Mouse (Mus musculus) intestine, embryonic 16.5 days (tissue): ENCODE measurements around the gene Fhit. TPM values are rescaled to one million over a fixed set of nuclear protein-coding genes. Genes with fewer than 3 reads are reported as not detected.

Experiments
- ATAC-seq: fragments of 200-750 bp; cut with Nextera tagmentation; 2 replicates; pipeline ENCODE4 v1.8.0; 2017; ENCODE audit warnings: moderate TSS enrichment, moderate library complexity
- H3K27ac ChIP-seq: fragments of 300-500 bp; sonication (generic); 2 replicates; pipeline ENCODE4 v1.5.1; 2014; ENCODE audit warnings: mild to moderate bottlenecking, low read length
- H3K27me3 ChIP-seq: fragments of 300-500 bp; sonication (generic); replicated peaks from 2 replicates; pipeline ENCODE4 v1.6.1; 2014; ENCODE audit warnings: low read length, control low read depth, mixed read lengths; ENCODE audit not compliant: control insufficient read depth, insufficient read depth
- H3K36me3 ChIP-seq: fragments of 300-500 bp; sonication (generic); 2 replicates; pipeline ENCODE4 v1.6.1; 2014; ENCODE audit warnings: low read length, control low read depth; ENCODE audit not compliant: control insufficient read depth, insufficient read depth
- H3K4me1 ChIP-seq: fragments of 300-500 bp; sonication (generic); 2 replicates; pipeline ENCODE4 v1.6.1; 2014; ENCODE audit warnings: low read length, control low read depth, mixed read lengths; ENCODE audit not compliant: control insufficient read depth, insufficient read depth
- H3K4me2 ChIP-seq: fragments of 300-500 bp; sonication (generic); 2 replicates; pipeline ENCODE4 v1.6.1; 2014; ENCODE audit warnings: low read depth, low read length, control low read depth
- H3K4me3 ChIP-seq: fragments of 300-500 bp; sonication (generic); 2 replicates; pipeline ENCODE4 v1.5.1; 2014; ENCODE audit warnings: mild to moderate bottlenecking, low read length
- H3K9ac ChIP-seq: fragments of 300-500 bp; sonication (generic); 2 replicates; pipeline ENCODE4 v1.6.1; 2014; ENCODE audit warnings: low read depth, low read length
- H3K9me3 ChIP-seq: fragments of 300-500 bp; sonication (generic); 2 replicates; pipeline ENCODE4 v1.6.1; 2016; ENCODE audit warnings: low read length, control low read depth; ENCODE audit not compliant: control insufficient read depth
- WGBS: fragments of 180-500 bp; shearing (Covaris S2); extraction: QIAGEN DNeasy Blood & Tissue Kit; methylation state at CpG from one replicate; pipeline ENCODE4 v1.1.7; 2014; 5-methylcytosine and 5-hydroxymethylcytosine counted together
- polyA plus RNA-seq: library from polyadenylated mRNA; unstranded; fragments of >200 nt; fragmentation: Nextera tagmentation; extraction: Ambion mirVana; gene quantifications from 2 replicates; pipeline ENCODE4 v1.2.1, GENCODE M21; 2015

Gene Fhit
- polyA plus RNA-seq, 1 experiment from 2014 or later, result 14.7 TPM

DNA sequence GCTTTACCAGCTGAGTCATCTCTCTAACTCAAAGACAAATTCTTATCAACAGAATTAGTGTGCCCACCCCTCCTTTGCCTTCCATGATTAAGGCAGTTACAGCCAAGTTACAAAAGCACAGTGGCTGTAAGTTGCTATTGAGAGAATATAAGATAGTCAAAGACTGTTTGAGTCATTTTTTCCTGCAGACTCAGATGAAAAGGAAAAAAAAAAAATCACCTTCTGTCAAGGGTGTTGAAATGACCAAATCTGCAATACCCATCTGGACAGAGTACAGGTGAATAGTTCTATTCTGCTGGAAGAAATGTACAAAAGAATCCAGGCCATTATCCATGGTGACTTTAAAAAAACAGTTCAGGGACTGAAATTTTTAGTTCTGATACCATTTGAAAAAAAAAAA lies 716.5 kb downstream of the Fhit start:
- no peak overlapping the region for H3K27ac ChIP-seq
- H3K9ac ChIP-seq, result no peak overlapping the region
- no peaks in the 10 kb centered on the region for H3K27me3 ChIP-seq
- no peak overlapping the region for H3K4me2 ChIP-seq
- H3K4me1 ChIP-seq, result no peaks in the 10 kb centered on the region
- ATAC-seq, result no peak
- no peaks in the 10 kb centered on the region for H3K9me3 ChIP-seq
- no peak overlapping the region for H3K4me3 ChIP-seq
- H3K36me3 ChIP-seq, result no peaks in the 10 kb centered on the region

DNA sequence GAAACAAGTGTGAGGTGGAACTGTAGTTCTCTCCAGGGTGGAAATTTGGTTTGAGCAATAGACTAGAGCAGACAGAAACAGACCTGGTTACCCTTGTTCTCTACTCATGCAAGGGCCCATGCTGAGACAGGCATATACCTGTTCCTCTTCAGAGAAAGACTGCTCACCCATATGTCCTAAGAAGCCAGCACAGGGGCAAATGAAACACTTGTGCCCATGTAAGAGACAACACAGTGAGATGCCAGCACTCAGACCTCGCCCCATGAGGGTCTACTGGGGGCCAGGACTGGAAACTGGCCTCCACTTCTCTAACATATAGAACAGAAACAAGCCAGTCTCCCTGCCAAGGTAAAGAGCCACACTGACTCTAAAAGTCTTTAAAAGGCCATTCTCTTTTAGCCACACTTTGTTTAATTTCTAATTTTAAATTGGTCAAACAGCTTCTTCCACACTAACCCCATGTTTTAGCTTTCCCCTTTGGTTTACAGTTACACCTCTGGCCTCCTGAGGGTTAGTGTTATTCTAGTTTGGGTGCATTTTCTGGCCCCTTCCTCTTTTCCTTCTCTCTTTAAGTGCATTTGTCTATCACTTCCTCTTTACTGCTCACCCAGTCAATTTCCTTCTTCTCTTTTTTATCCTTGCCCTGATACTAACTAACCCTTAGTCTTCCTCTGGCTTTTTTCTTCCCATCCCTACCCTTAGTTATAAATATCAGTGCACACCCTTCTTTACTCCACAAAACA lies 722.7 kb downstream of the Fhit start:
- H3K27me3 ChIP-seq, result no peaks in the 10 kb centered on the region
- 71% methylated on average over 1 of the region's 1 CpGs for whole genome bisulfite sequencing
- H3K36me3 ChIP-seq, result no peaks in the 10 kb centered on the region
- no peak overlapping the region for H3K9ac ChIP-seq
- no peak for ATAC-seq
- no peak overlapping the region for H3K27ac ChIP-seq
- no peaks in the 10 kb centered on the region for H3K4me1 ChIP-seq
- no peak overlapping the region for H3K4me2 ChIP-seq
- no peak overlapping the region for H3K4me3 ChIP-seq
- H3K9me3 ChIP-seq, result no peaks in the 10 kb centered on the region

- no peak overlapping the region for H3K27ac ChIP-seq
- no peak overlapping the region for H3K4me2 ChIP-seq
- WGBS, result 65% methylated on average over 1 of the region's 1 CpGs
- no peaks in the 10 kb centered on the region for H3K27me3 ChIP-seq
- H3K36me3 ChIP-seq, result no peaks in the 10 kb centered on the region
- H3K4me3 ChIP-seq, result no peak overlapping the region
- H3K9me3 ChIP-seq, result no peaks in the 10 kb centered on the region
- no peak overlapping the region for H3K9ac ChIP-seq
- H3K4me1 ChIP-seq, result no peaks in the 10 kb centered on the region
- 0 out of 2 replicates have a peak, but pooled peaks have one; percentile 50 for ATAC-seq
Measured at GRCm38 (mm10) chr14:10436193-10436592, 725.6 kb downstream of the Fhit start.

GRCm38 (mm10) chr14:10432502-10432901 lies 729.3 kb downstream of the Fhit start:
- Histone ChIP-seq H3K27ac (no peak overlapping the region), H3K9ac (no peak overlapping the region), H3K4me1 (no peaks in the 10 kb centered on the region), H3K4me3 (no peak overlapping the region), H3K9me3 (no peaks in the 10 kb centered on the region), H3K27me3 (no peaks in the 10 kb centered on the region), H3K4me2 (no peak overlapping the region), H3K36me3 (no peaks in the 10 kb centered on the region)
- no peak for ATAC-seq
- 88% methylated on average over 2 of the region's 2 CpGs for WGBS

- WGBS, result 93% methylated on average over 3 of the region's 3 CpGs
Measured at GRCm38 (mm10) chr14:10430396-10431000, 731.3 kb downstream of the Fhit start.

GRCm38 (mm10) chr14:10423499-10423898 lies 738.3 kb downstream of the Fhit start:
- no peaks in the 10 kb centered on the region for H3K4me1 ChIP-seq
- no peak for ATAC-seq
- H3K27ac ChIP-seq, result no peak overlapping the region
- 66% methylated on average over 3 of the region's 3 CpGs for WGBS
- no peak overlapping the region for H3K4me3 ChIP-seq
- no peaks in the 10 kb centered on the region for H3K36me3 ChIP-seq
- no peaks in the 10 kb centered on the region for H3K9me3 ChIP-seq
- H3K27me3 ChIP-seq, result no peaks in the 10 kb centered on the region
- H3K4me2 ChIP-seq, result no peak overlapping the region
- no peak overlapping the region for H3K9ac ChIP-seq

More at GRCm38 (mm10) chr14:10430396-10431000, 731.3 kb downstream of the Fhit start:
- no peaks in the 10 kb centered on the region for H3K27me3 ChIP-seq
- no peaks in the 10 kb centered on the region for H3K4me1 ChIP-seq
- ATAC-seq, result no peak
- H3K9ac ChIP-seq, result no peak overlapping the region
- H3K4me2 ChIP-seq, result no peak overlapping the region
- H3K27ac ChIP-seq, result no peak overlapping the region
- H3K4me3 ChIP-seq, result no peak overlapping the region
- H3K9me3 ChIP-seq, result no peaks in the 10 kb centered on the region
- no peaks in the 10 kb centered on the region for H3K36me3 ChIP-seq

GRCm38 (mm10) chr14:10422261-10422660 lies 739.6 kb downstream of the Fhit start:
- no peaks in the 10 kb centered on the region for H3K9me3 ChIP-seq
- WGBS, result 61% methylated on average over 1 of the region's 1 CpGs
- H3K27ac ChIP-seq, result no peak overlapping the region
- H3K9ac ChIP-seq, result no peak overlapping the region
- no peak overlapping the region for H3K4me3 ChIP-seq
- no peaks in the 10 kb centered on the region for H3K36me3 ChIP-seq
- H3K4me1 ChIP-seq, result no peaks in the 10 kb centered on the region
- ATAC-seq, result no peak
- no peak overlapping the region for H3K4me2 ChIP-seq
- no peaks in the 10 kb centered on the region for H3K27me3 ChIP-seq

DNA sequence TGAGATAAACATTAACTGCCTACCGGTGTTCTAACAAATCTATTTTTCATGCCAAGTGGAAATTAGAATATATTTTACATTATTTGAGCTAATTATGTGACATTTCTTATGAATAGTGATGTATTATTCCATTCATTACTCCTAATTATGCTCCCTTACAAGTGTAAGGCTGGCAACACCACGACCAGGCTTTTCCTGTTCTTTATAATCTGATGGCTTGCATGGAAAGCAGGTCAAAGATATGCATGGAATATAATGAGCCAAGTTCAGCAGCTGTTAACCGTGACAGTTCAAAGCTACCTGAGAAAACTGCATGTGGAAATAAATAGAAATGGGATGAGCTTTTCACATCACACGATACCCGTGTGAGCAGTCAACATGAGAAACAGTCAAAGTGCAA lies 746.8 kb downstream of the Fhit start:
- Histone ChIP-seq H3K36me3 (no peaks in the 10 kb centered on the region), H3K27me3 (no peaks in the 10 kb centered on the region), H3K9me3 (no peaks in the 10 kb centered on the region), H3K4me2 (no peak overlapping the region), H3K9ac (no peak overlapping the region), H3K27ac (no peak overlapping the region), H3K4me3 (no peak overlapping the region), H3K4me1 (no peaks in the 10 kb centered on the region)
- 75% methylated on average over 5 of the region's 5 CpGs for WGBS
- no peak for ATAC-seq

GRCm38 (mm10) chr14:10409306-10409962 lies 752.4 kb downstream of the Fhit start:
- Histone ChIP-seq H3K4me3 (no peak overlapping the region), H3K9me3 (no peaks in the 10 kb centered on the region), H3K27ac (no peak overlapping the region), H3K4me1 (no peaks in the 10 kb centered on the region), H3K36me3 (no peaks in the 10 kb centered on the region), H3K27me3 (no peaks in the 10 kb centered on the region), H3K9ac (no peak overlapping the region), H3K4me2 (no peak overlapping the region)
- ATAC-seq, result peak; percentile 66
- WGBS, result 86% methylated on average over 3 of the region's 3 CpGs
